In the genomic region with DNA sequence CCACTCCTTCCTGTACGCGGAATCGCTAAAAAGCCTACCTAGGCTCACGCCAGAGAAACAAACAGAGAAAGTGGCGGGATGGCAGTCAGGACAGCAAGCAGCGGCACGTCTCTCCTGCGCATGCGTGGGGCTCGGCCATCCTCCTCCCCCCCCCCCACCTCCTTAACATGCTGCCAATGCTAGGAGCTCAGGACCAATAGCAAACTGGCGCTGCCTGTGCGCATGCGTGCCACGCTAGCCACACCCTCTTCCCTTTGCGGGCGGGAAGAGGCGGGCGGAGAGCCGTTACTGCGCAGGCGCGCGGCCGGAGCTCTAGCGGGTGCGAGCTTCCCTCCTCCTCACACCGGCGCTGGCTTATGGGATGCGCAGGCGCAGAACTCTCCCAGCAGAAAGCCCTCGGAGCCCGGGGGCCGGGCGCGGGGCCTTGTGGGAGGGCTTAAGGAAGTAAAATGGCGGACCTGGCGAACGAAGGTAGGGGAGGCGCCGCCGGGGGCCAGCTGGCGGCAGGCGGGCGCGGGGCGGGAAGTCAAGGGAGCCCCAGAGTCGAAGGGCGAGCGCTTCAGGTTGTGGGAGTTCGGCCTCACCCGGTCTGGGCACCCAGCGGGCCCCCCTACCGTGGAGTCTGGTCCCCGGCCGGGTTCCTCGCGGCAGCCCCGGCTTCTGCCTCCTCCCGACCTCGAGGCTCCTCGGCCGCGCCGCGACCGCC, we compare ENCODE assay signal across 8 mouse cellular contexts. TPM values are rescaled to one million over a fixed set of nuclear protein-coding genes. Genes with fewer than 3 reads are reported as not detected.
DNase-seq lines count a peak whose midpoint lies in the region; ATAC-seq lines count a peak whose summit lies in the region.

Gene Ranbp3, plus strand, starts transcription at position 354 of the 706 bp plus-strand sequence.

- H3K4me1 ChIP-seq in hindbrain, embryonic 15.5 days (replicated peaks): peaks cover 47% of the 10 kb centered on the region

- no peaks in the 10 kb centered on the region for H3K9me3 ChIP-seq in hindbrain, embryonic 15.5 days

- peaks cover 8% of the 10 kb centered on the region; the same call in 1 of the 2 replicates for H3K36me3 ChIP-seq in hindbrain, embryonic 15.5 days

- H3K4me2 ChIP-seq in hindbrain, embryonic 15.5 days: peak within 1 kb of the TSS; percentile 84

- peak; percentile 91 for ATAC-seq in hindbrain, embryonic 15.5 days (ENCODE audit: low FRiP score, low read depth)

- H3K9ac ChIP-seq in hindbrain, embryonic 15.5 days: peak within 1 kb of the TSS; percentile 89

- peak within 1 kb of the TSS; percentile 90 for H3K27ac ChIP-seq in hindbrain, embryonic 15.5 days (replicated peaks)

- H3K27me3 ChIP-seq in hindbrain, embryonic 15.5 days: peaks cover 3% of the 10 kb centered on the region

- DNase-seq in T-cell, adult 2 months (ENCODE audit: low spot score): peak; percentile 100
- peak; percentile 98 to 99 for DNase-seq in cerebellum, postnatal 36 days
- DNase-seq in frontal cortex, postnatal 36 days (ENCODE audit: low spot score in 2 of 2): peak; percentile 99
- DNase-seq in left cerebral cortex, adult 11 months (ENCODE audit: low spot score): peak; percentile 99
- peak; percentile 100 for DNase-seq in lung, postnatal 4 days
- DNase-seq in retina, postnatal 7 days (ENCODE audit: low read depth, low spot score): peak; percentile 99
- DNase-seq in urinary bladder, adult 2 months (ENCODE audit: low spot score): peak; percentile 95

- WGBS in hindbrain, embryonic 15.5 days: under 1% methylated on average over 59 of the region's 66 CpGs

- H3K4me3 ChIP-seq in hindbrain, embryonic 15.5 days: peak within 1 kb of the TSS; percentile 96

RNA-seq across cellular contexts. Expression of gene Ranbp3, which starts in this region (rescaled TPM):
- polyA plus RNA-seq in hindbrain, embryonic 15.5 days (2015; fragmentation: Nextera tagmentation; extraction: Ambion mirVana): 103 and 107 TPM in 2 replicates
- 72.5 and 77.3 TPM in 2 replicates for polyA plus RNA-seq in urinary bladder, adult 2 months (2012; rRNA removed)

Comparison
In these comparisons a context has a peak if more than half of its experiments do, and no peak if none do; other contexts are left out.
1. Peak in every context shown above with its lines: DNase-seq, ATAC-seq, H3K4me3 ChIP-seq and H3K27ac ChIP-seq.